Mouse (Mus musculus) forebrain, embryonic 14.5 days (tissue): ENCODE results near the gene Fxyd3. TPM values are rescaled to one million over a fixed set of nuclear protein-coding genes. Genes with fewer than 3 reads are reported as not detected.

Experiments
- ATAC-seq: fragments of 200-750 bp; cut with Nextera tagmentation; 2 replicates; pipeline ENCODE4 v1.8.0; 2017; ENCODE audit warnings: mild to moderate bottlenecking, moderate library complexity
- DNase-seq: peaks from one replicate; pipeline ENCODE4 v3.0.0-alpha.2; 2015; ENCODE audit warnings: low spot score
- H3K27ac ChIP-seq: fragments of 300-500 bp; sonication (generic); 2 replicates; pipeline ENCODE4 v1.5.1; 2014; ENCODE audit warnings: low read depth, mild to moderate bottlenecking, control low read depth, low read length, moderate library complexity
- H3K27me3 ChIP-seq: fragments of 300-500 bp; sonication (generic); replicated peaks from 2 replicates; pipeline ENCODE4 v1.6.1; 2014; ENCODE audit warnings: low read length, control low read depth, mixed read lengths; ENCODE audit not compliant: control insufficient read depth, insufficient read depth
- H3K36me3 ChIP-seq: fragments of 300-500 bp; sonication (generic); 2 replicates; pipeline ENCODE4 v1.6.1; 2014; ENCODE audit warnings: low read length, control low read depth; ENCODE audit not compliant: control insufficient read depth, insufficient read depth
- H3K4me1 ChIP-seq: fragments of 300-500 bp; sonication (generic); 2 replicates; pipeline ENCODE4 v1.6.1; 2014; ENCODE audit warnings: antibody characterized with exemption, low read length, control low read depth; ENCODE audit not compliant: control insufficient read depth, insufficient read depth
- H3K4me2 ChIP-seq: fragments of 300-500 bp; sonication (generic); 2 replicates; pipeline ENCODE4 v1.6.1; 2014; ENCODE audit warnings: mild to moderate bottlenecking, control low read depth, low read length
- H3K4me3 ChIP-seq: fragments of 300-500 bp; sonication (generic); 2 replicates; pipeline ENCODE4 v1.5.1; 2014; ENCODE audit warnings: low read depth, low read length, control low read depth
- H3K9ac ChIP-seq: fragments of 300-500 bp; sonication (generic); 2 replicates; pipeline ENCODE4 v1.6.1; 2014; ENCODE audit warnings: mild to moderate bottlenecking, low read length, control low read depth, moderate library complexity
- H3K9me3 ChIP-seq: fragments of 300-500 bp; sonication (generic); replicated peaks from 2 replicates; pipeline ENCODE4 v1.6.1; 2016; ENCODE audit warnings: low read length, control low read depth, mixed read lengths; ENCODE audit not compliant: control insufficient read depth
- WGBS: fragments of 180-500 bp; shearing (Covaris S2); extraction: QIAGEN DNeasy Blood & Tissue Kit; methylation state at CpG from one replicate; pipeline ENCODE4 v1.1.7; 2014; 5-methylcytosine and 5-hydroxymethylcytosine counted together
- polyA plus RNA-seq: library from polyadenylated mRNA; unstranded; fragments of >200 nt; fragmentation: Nextera tagmentation; extraction: Ambion mirVana; gene quantifications from 2 replicates; pipeline ENCODE4 v1.2.1, GENCODE M21; 2014

The Fxyd3 gene
- polyA plus RNA-seq, 1 experiment from 2014 or later, result not detected

- 56% methylated on average over 3 of the region's 3 CpGs for WGBS
- no peaks in the 10 kb centered on the region for H3K36me3 ChIP-seq
- no peak overlapping the region for H3K9ac ChIP-seq
- no peaks in the 10 kb centered on the region for H3K27me3 ChIP-seq
- H3K9me3 ChIP-seq, result no peaks in the 10 kb centered on the region
- ATAC-seq (no peak), DNase-seq (no peak)
- H3K27ac ChIP-seq, result no peak overlapping the region
- no peaks in the 10 kb centered on the region for H3K4me1 ChIP-seq
- no peak overlapping the region for H3K4me3 ChIP-seq
- no peak overlapping the region for H3K4me2 ChIP-seq
Observed at GRCm38 (mm10) chr7:31106166-31106565, 29.7 kb upstream of the Fxyd3 start.

GRCm38 (mm10) chr7:31105061-31105768 is 28.7 kb upstream of the Fxyd3 start:
- ATAC-seq (no peak), DNase-seq (no peak)
- H3K27me3 ChIP-seq, result no peaks in the 10 kb centered on the region
- H3K27ac ChIP-seq, result no peak overlapping the region
- H3K4me3 ChIP-seq, result no peak overlapping the region
- no peaks in the 10 kb centered on the region for H3K9me3 ChIP-seq
- H3K4me2 ChIP-seq, result no peak overlapping the region
- no peaks in the 10 kb centered on the region for H3K36me3 ChIP-seq
- no peak overlapping the region for H3K9ac ChIP-seq
- H3K4me1 ChIP-seq, result no peaks in the 10 kb centered on the region
- 71% methylated on average over 15 of the region's 15 CpGs for WGBS

GRCm38 (mm10) chr7:31100786-31101185 is 24.3 kb upstream of the Fxyd3 start:
- 83% methylated on average over 14 of the region's 14 CpGs for WGBS
- Histone ChIP-seq H3K9ac (no peak overlapping the region), H3K27ac (no peak overlapping the region), H3K4me3 (no peak overlapping the region), H3K4me1 (no peaks in the 10 kb centered on the region), H3K36me3 (no peaks in the 10 kb centered on the region), H3K27me3 (no peaks in the 10 kb centered on the region), H3K4me2 (no peak overlapping the region), H3K9me3 (no peaks in the 10 kb centered on the region)
- ATAC-seq (no peak), DNase-seq (no peak)

- Histone ChIP-seq H3K9me3 (no peaks in the 10 kb centered on the region), H3K9ac (no peak overlapping the region), H3K27ac (no peak overlapping the region), H3K4me3 (no peak overlapping the region), H3K36me3 (no peaks in the 10 kb centered on the region), H3K4me1 (no peaks in the 10 kb centered on the region), H3K4me2 (no peak overlapping the region), H3K27me3 (no peaks in the 10 kb centered on the region)
- DNase-seq (no peak), ATAC-seq (no peak)
- WGBS, result 83% methylated on average over 6 of the region's 6 CpGs
Observed at GRCm38 (mm10) chr7:31099612-31099982, 23.1 kb upstream of the Fxyd3 start.

- Histone ChIP-seq H3K27ac (no peak overlapping the region), H3K9ac (no peak overlapping the region), H3K9me3 (no peaks in the 10 kb centered on the region), H3K4me1 (no peaks in the 10 kb centered on the region), H3K4me3 (no peak overlapping the region), H3K4me2 (no peak overlapping the region), H3K27me3 (no peaks in the 10 kb centered on the region), H3K36me3 (no peaks in the 10 kb centered on the region)
- 80% methylated on average over 22 of the region's 22 CpGs for WGBS
- ATAC-seq, result no peak
- no peak for DNase-seq
Observed at GRCm38 (mm10) chr7:31098697-31099611, 22.4 kb upstream of the Fxyd3 start.

- Histone ChIP-seq H3K4me3 (no peak overlapping the region), H3K4me1 (no peaks in the 10 kb centered on the region), H3K4me2 (peak overlapping the region; percentile 39), H3K9me3 (no peaks in the 10 kb centered on the region), H3K27ac (no peak overlapping the region), H3K27me3 (no peaks in the 10 kb centered on the region), H3K36me3 (no peaks in the 10 kb centered on the region), H3K9ac (no peak overlapping the region; the same call in 1 of the 2 replicates)
- 42% methylated on average over 20 of the region's 20 CpGs for WGBS
- DNase-seq, result peak; percentile 95
- ATAC-seq, result peak; percentile 96
Observed at GRCm38 (mm10) chr7:31097583-31098248, 21.2 kb upstream of the Fxyd3 start.

- Histone ChIP-seq H3K4me1 (no peaks in the 10 kb centered on the region), H3K4me3 (no peak overlapping the region), H3K9me3 (no peaks in the 10 kb centered on the region), H3K9ac (no peak overlapping the region), H3K4me2 (no peak overlapping the region), H3K27ac (no peak overlapping the region), H3K36me3 (no peaks in the 10 kb centered on the region), H3K27me3 (no peaks in the 10 kb centered on the region)
- WGBS, result 74% methylated on average over 9 of the region's 9 CpGs
- DNase-seq (no peak), ATAC-seq (no peak)
Observed at GRCm38 (mm10) chr7:31096892-31097564, 20.5 kb upstream of the Fxyd3 start.

- DNase-seq, result no peak
- 23% methylated on average over 12 of the region's 12 CpGs for WGBS
Observed at GRCm38 (mm10) chr7:31094774-31095501, 18.4 kb upstream of the Fxyd3 start.

More at GRCm38 (mm10) chr7:31094774-31095501, 18.4 kb upstream of the Fxyd3 start:
- no peak for ATAC-seq
- Histone ChIP-seq H3K9me3 (no peaks in the 10 kb centered on the region), H3K4me2 (no peak overlapping the region), H3K27ac (no peak overlapping the region), H3K36me3 (no peaks in the 10 kb centered on the region), H3K4me3 (no peak overlapping the region), H3K27me3 (no peaks in the 10 kb centered on the region), H3K4me1 (no peaks in the 10 kb centered on the region), H3K9ac (no peak overlapping the region)
